Mouse (Mus musculus): ENCODE data around the gene Tmub2.
"Not testable (repeated sequence)": the region's sequence is repeated elsewhere in the genome, so short reads cannot be mapped to it uniquely, and the experiment has no call there.

Tmub2 gene

GRCm38 (mm10) chr11:102277754-102278153 lies 7.0 kb upstream of the Tmub2 start:
- no peak for DNase-seq (ENCODE audit: low read depth, low spot score)

GRCm38 (mm10) chr11:102279595-102279994 lies 5.1 kb upstream of the Tmub2 start:
- DNase-seq (ENCODE audit: low read depth, low spot score), result no peak

GRCm38 (mm10) chr11:102280267-102280666 lies 4.5 kb upstream of the Tmub2 start:
- not testable (repeated sequence) for DNase-seq (ENCODE audit: low read depth, low spot score)

GRCm38 (mm10) chr11:102283922-102284321 lies 809 bp upstream of the Tmub2 start:
- no peak for DNase-seq (ENCODE audit: low read depth, low spot score)

GRCm38 (mm10) chr11:102285095-102285834 lies 534 bp downstream of the Tmub2 start:
- DNase-seq (ENCODE audit: low read depth, low spot score), result no peak

GRCm38 (mm10) chr11:102287485-102287884 lies 2.8 kb downstream of the Tmub2 start:
- no peak for DNase-seq (ENCODE audit: low read depth, low spot score)

- DNase-seq (ENCODE audit: low read depth, low spot score), result no peak
These were observed 3.5 kb downstream of the Tmub2 start for GRCm38 (mm10) chr11:102288027-102288804.

GRCm38 (mm10) chr11:102288913-102289312 lies 4.2 kb downstream of the Tmub2 start:
- DNase-seq (ENCODE audit: low read depth, low spot score), result no peak

- DNase-seq (ENCODE audit: low read depth, low spot score), result no peak
These were observed 4.9 kb downstream of the Tmub2 start for GRCm38 (mm10) chr11:102289511-102290100.

- DNase-seq (ENCODE audit: low read depth, low spot score), result no peak
These were observed 5.4 kb downstream of the Tmub2 start for GRCm38 (mm10) chr11:102290141-102290540.

GRCm38 (mm10) chr11:102291051-102291535 lies 6.4 kb downstream of the Tmub2 start:
- no peak for DNase-seq (ENCODE audit: low read depth, low spot score)

GRCm38 (mm10) chr11:102293971-102294370 lies 9.2 kb downstream of the Tmub2 start:
- no peak for DNase-seq (ENCODE audit: low read depth, low spot score)

- DNase-seq (ENCODE audit: low read depth, low spot score), result no peak
These were observed 9.7 kb downstream of the Tmub2 start for GRCm38 (mm10) chr11:102294416-102294815.

- no peak for DNase-seq (ENCODE audit: low read depth, low spot score)
These were observed 10.3 kb downstream of the Tmub2 start for GRCm38 (mm10) chr11:102294887-102295597.

GRCm38 (mm10) chr11:102295598-102296471 lies 11.1 kb downstream of the Tmub2 start:
- peak; percentile 36 for DNase-seq (ENCODE audit: low read depth, low spot score)

- DNase-seq (ENCODE audit: low read depth, low spot score), result peak; percentile 97
These were observed 12.1 kb downstream of the Tmub2 start, which contains the start of gene Atxn7l3 for GRCm38 (mm10) chr11:102296491-102297472. Atxn7l3 (minus strand) TSS chr11:102296631.

- no peak for DNase-seq (ENCODE audit: low read depth, low spot score)
These were observed 13.1 kb downstream of the Tmub2 start for GRCm38 (mm10) chr11:102297577-102298556.

GRCm38 (mm10) chr11:102299839-102300238 lies 15.1 kb downstream of the Tmub2 start:
- peak; percentile 74 for DNase-seq (ENCODE audit: low read depth, low spot score)
